Mouse (Mus musculus): Measurements from ENCODE around the gene Inpp5e. TPM values are rescaled to one million over a fixed set of nuclear protein-coding genes. Genes with fewer than 3 reads are reported as not detected.

Inpp5e gene
- total and polyA plus RNA-seq, 2 experiments from 2014 or later, result 16.5 to 29.0 TPM

DNA sequence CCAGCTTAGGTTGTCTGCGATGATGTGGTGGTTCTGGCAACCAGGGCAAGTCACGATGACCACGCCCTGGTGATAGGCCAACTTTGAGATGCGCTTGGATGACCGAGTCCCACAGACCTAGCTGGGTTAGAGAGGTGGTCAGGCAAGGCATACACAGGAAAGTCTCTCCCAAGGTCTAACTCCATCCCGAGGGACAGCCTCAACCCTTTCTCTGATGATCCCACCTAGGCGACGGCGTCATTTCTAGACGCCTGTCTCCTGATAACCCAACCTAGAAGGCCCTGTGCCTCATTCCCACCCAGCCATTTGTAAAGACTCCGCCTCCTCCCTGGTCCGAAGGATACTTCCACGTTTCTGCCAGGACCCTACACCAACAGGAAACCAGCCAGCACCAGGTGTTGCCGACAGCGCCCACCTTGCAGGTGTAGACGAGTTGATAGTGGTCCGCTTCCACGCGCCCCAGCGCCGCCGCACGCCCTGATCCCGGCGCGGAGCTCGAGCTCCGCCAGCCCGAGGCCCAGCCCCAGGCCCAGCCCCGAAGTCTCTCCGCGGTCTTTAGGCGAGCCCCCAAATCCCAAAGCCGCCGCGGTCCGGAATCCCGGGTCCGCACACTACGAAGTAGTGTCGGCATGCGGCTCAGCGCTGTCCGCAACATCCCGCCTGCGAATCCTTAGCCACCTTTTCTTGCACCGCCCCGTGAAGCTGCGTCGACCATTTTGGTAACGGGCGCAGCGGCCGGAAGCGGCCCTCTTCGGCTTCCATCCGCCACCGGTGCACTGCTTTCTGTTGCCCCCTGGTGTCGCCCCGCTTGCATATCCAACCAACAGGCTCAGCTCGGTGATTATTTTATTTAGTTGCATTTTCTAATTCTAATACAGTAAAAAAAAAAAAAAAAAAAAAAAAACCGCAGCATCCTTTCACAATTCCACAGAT is 57.4 kb downstream of the Inpp5e start, which contains the start of gene Dnlz:
Gene Dnlz, minus strand, starts transcription at position 753 of the 933 bp plus-strand sequence.
- Histone ChIP-seq H3K36me3 (ENCODE audit: insufficient read depth, low read length) (peaks cover 34% of the 10 kb centered on the region), H3K4me3 (ENCODE audit: low read depth, low read length) (peak within 1 kb of the TSS; percentile 92), H3K9ac (replicated peaks; ENCODE audit: low read length, poor library complexity, severe bottlenecking) (peak within 1 kb of the TSS; percentile 97), H3K4me2 (ENCODE audit: low read depth, low read length, poor library complexity, severe bottlenecking) (peak within 1 kb of the TSS; percentile 94), H3K4me1 (ENCODE audit: insufficient read depth, low read length) (peaks cover 9% of the 10 kb centered on the region), H3K27ac (ENCODE audit: low read depth, low read length) (peak within 1 kb of the TSS; percentile 93), H3K9me3 (ENCODE audit: low read length) (no peaks in the 10 kb centered on the region), H3K27me3 (ENCODE audit: insufficient read depth, low read length) (no peaks in the 10 kb centered on the region)
- peak; percentile 82 for TF ChIP-seq CTCF (IDR thresholded peaks at IDR 0.05)
- 2% methylated on average over 62 of the region's 62 CpGs for WGBS
- peak; percentile 87 for ATAC-seq (ENCODE audit: low FRiP score)
- peak; percentile 95 for DNase-seq (ENCODE audit: low spot score)

DNA sequence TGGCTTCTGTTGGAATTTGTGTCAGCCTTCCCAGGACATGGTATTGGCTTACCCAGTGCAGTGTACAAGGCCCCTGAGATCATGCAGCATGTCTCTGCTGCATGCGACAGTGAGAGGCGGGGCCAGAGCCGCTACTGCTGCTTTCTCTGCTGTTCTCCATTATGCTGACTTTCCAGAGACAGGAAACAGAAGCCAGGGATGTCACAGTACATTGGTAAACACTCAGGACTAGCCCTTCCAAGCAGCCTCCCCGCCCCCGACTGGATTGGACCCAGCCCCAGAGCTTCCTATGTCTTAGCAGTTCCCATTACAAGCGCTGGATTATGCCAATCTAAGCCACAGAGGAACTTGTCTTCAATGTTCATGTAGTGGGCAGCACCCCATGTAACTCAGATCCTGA is 60.8 kb downstream of the Inpp5e start:
- Histone ChIP-seq H3K4me3 (ENCODE audit: low read depth, low read length) (no peak overlapping the region), H3K36me3 (ENCODE audit: insufficient read depth, low read length) (peaks cover 67% of the 10 kb centered on the region), H3K27me3 (ENCODE audit: insufficient read depth, low read length) (no peaks in the 10 kb centered on the region), H3K4me1 (ENCODE audit: insufficient read depth, low read length) (peaks cover 9% of the 10 kb centered on the region), H3K27ac (ENCODE audit: low read depth, low read length) (no peak overlapping the region), H3K4me2 (ENCODE audit: low read depth, low read length, poor library complexity, severe bottlenecking) (no peak overlapping the region), H3K9me3 (ENCODE audit: low read length) (no peaks in the 10 kb centered on the region), H3K9ac (replicated peaks; ENCODE audit: low read length, poor library complexity, severe bottlenecking) (no peak overlapping the region)
- ATAC-seq (ENCODE audit: low FRiP score) (no peak), DNase-seq (ENCODE audit: low spot score) (no peak)
- TF ChIP-seq CTCF (IDR thresholded peaks at IDR 0.05), result no peak
- 73% methylated on average over 6 of the region's 6 CpGs for WGBS

Other genes starting within 250 kb of the Inpp5e start
- 0.38 TPM in 1 of 2 replicates, not detected in the other for gene Lhx3, start 200.9 kb downstream of the Inpp5e start, total RNA-seq (2014; rRNA removed)
- 0.12 TPM in 1 of 2 replicates, not detected in the other for gene Lhx3, start 200.9 kb downstream of the Inpp5e start, polyA plus RNA-seq (2015; fragmentation: Nextera tagmentation; extraction: Ambion mirVana)
- 19.2 and 25.6 TPM in 2 replicates for gene Qsox2, start 171.7 kb downstream of the Inpp5e start, total RNA-seq (2014; rRNA removed)
- gene Qsox2, start 171.7 kb downstream of the Inpp5e start, polyA plus RNA-seq (2015; fragmentation: Nextera tagmentation; extraction: Ambion mirVana), result 8.4 and 9.9 TPM in 2 replicates
- 2.8 and 3.7 TPM in 2 replicates for gene Ccdc187, start 114.6 kb downstream of the Inpp5e start, total RNA-seq (2014; rRNA removed)
- gene Ccdc187, start 114.6 kb downstream of the Inpp5e start, polyA plus RNA-seq (2015; fragmentation: Nextera tagmentation; extraction: Ambion mirVana), result 0.16 and 0.23 TPM in 2 replicates
- 286 and 298 TPM in 2 replicates for gene Gpsm1, start 93.7 kb downstream of the Inpp5e start, total RNA-seq (2014; rRNA removed)
- gene Gpsm1, start 93.7 kb downstream of the Inpp5e start, polyA plus RNA-seq (2015; fragmentation: Nextera tagmentation; extraction: Ambion mirVana), result 162 and 163 TPM in 2 replicates
- 27.4 and 34.3 TPM in 2 replicates for gene Dnlz, start 57.1 kb downstream of the Inpp5e start, total RNA-seq (2014; rRNA removed)
- gene Dnlz, start 57.1 kb downstream of the Inpp5e start, polyA plus RNA-seq (2015; fragmentation: Nextera tagmentation; extraction: Ambion mirVana), result 24.1 and 26.0 TPM in 2 replicates
- gene Card9, start 48.3 kb downstream of the Inpp5e start, total RNA-seq (2014; rRNA removed), result 7.0 and 11.9 TPM in 2 replicates
- 1.4 and 1.6 TPM in 2 replicates for gene Card9, start 48.3 kb downstream of the Inpp5e start, polyA plus RNA-seq (2015; fragmentation: Nextera tagmentation; extraction: Ambion mirVana)
- gene Snapc4, start 28.6 kb downstream of the Inpp5e start, total RNA-seq (2014; rRNA removed), result 44.7 and 66.4 TPM in 2 replicates
- gene Snapc4, start 28.6 kb downstream of the Inpp5e start, polyA plus RNA-seq (2015; fragmentation: Nextera tagmentation; extraction: Ambion mirVana), result 27.8 and 29.1 TPM in 2 replicates
- 157 and 162 TPM in 2 replicates for gene Entr1, start 19.9 kb downstream of the Inpp5e start, total RNA-seq (2014; rRNA removed)
- 144 and 156 TPM in 2 replicates for gene Entr1, start 19.9 kb downstream of the Inpp5e start, polyA plus RNA-seq (2015; fragmentation: Nextera tagmentation; extraction: Ambion mirVana)
- gene Pmpca, start 19.9 kb downstream of the Inpp5e start, total RNA-seq (2014; rRNA removed), result 64.8 and 71.1 TPM in 2 replicates
- gene Pmpca, start 19.9 kb downstream of the Inpp5e start, polyA plus RNA-seq (2015; fragmentation: Nextera tagmentation; extraction: Ambion mirVana), result 85.1 and 91.9 TPM in 2 replicates
- 63.3 and 76.7 TPM in 2 replicates for gene Sec16a, start 36.0 kb upstream of the Inpp5e start, total RNA-seq (2014; rRNA removed)
- 9.9 and 12.6 TPM in 2 replicates for gene Sec16a, start 36.0 kb upstream of the Inpp5e start, polyA plus RNA-seq (2015; fragmentation: Nextera tagmentation; extraction: Ambion mirVana)
- gene Notch1, start 107.5 kb upstream of the Inpp5e start, total RNA-seq (2014; rRNA removed), result 48.9 and 65.8 TPM in 2 replicates
- gene Notch1, start 107.5 kb upstream of the Inpp5e start, polyA plus RNA-seq (2015; fragmentation: Nextera tagmentation; extraction: Ambion mirVana), result 6.8 and 7.6 TPM in 2 replicates
- 69.9 and 83.0 TPM in 2 replicates for gene Egfl7, start 170.8 kb upstream of the Inpp5e start, total RNA-seq (2014; rRNA removed)
- gene Egfl7, start 170.8 kb upstream of the Inpp5e start, polyA plus RNA-seq (2015; fragmentation: Nextera tagmentation; extraction: Ambion mirVana), result 63.2 and 70.9 TPM in 2 replicates
- gene Gm20532, start 177.4 kb upstream of the Inpp5e start, total RNA-seq (2014; rRNA removed), result not detected in 2 replicates
- gene Gm20532, start 177.4 kb upstream of the Inpp5e start, polyA plus RNA-seq (2015; fragmentation: Nextera tagmentation; extraction: Ambion mirVana), result 0.25 TPM in 1 of 2 replicates, not detected in the other
- gene Agpat2, start 195.2 kb upstream of the Inpp5e start, total RNA-seq (2014; rRNA removed), result 6.4 and 8.4 TPM in 2 replicates
- 5.0 and 6.3 TPM in 2 replicates for gene Agpat2, start 195.2 kb upstream of the Inpp5e start, polyA plus RNA-seq (2015; fragmentation: Nextera tagmentation; extraction: Ambion mirVana)
- gene Fam69b, start 219.3 kb upstream of the Inpp5e start, total RNA-seq (2014; rRNA removed), result 237 and 261 TPM in 2 replicates
- 155 and 162 TPM in 2 replicates for gene Fam69b, start 219.3 kb upstream of the Inpp5e start, polyA plus RNA-seq (2015; fragmentation: Nextera tagmentation; extraction: Ambion mirVana)